Mouse (Mus musculus) CH12.LX (cell line): ENCODE results near the gene Slfn14.

Experiments used
- BHLHE40 ChIP-seq: IDR thresholded peaks from 2 replicates; pipeline ENCODE4 v1.6.1; 2011; ENCODE audit warnings: mild to moderate bottlenecking, low read depth, low read length, improper control_type of control experiment
- CHD2 ChIP-seq: IDR thresholded peaks from 2 replicates; pipeline ENCODE4 v1.6.1; 2011; ENCODE audit warnings: low read length, improper control_type of control experiment
- CTCF ChIP-seq, 2 experiments: IDR thresholded peaks in 1 of 2; conservative IDR thresholded peaks in 1 of 2; 2 replicates each; pipeline ENCODE4 v1.5.1; 2011 to 2012; ENCODE audit warnings: low read depth in 2 of 2, low read length in 2 of 2, improper control_type of control experiment in 1 of 2, inconsistent platforms in 1 of 2, mild to moderate bottlenecking in 1 of 2, moderate library complexity in 1 of 2
- E2F4 ChIP-seq: IDR thresholded peaks from 2 replicates; pipeline ENCODE4 v1.6.1; 2011; ENCODE audit warnings: low read depth, low read length, improper control_type of control experiment; ENCODE audit not compliant: insufficient replicate concordance
- ETS1 ChIP-seq: conservative IDR thresholded peaks from 2 replicates; pipeline ENCODE4 v1.6.1; 2012; ENCODE audit warnings: low read depth, mild to moderate bottlenecking, inconsistent platforms, low read length, improper control_type of control experiment, moderate library complexity
- POLR2A ChIP-seq: IDR thresholded peaks from 2 replicates; pipeline ENCODE4 v1.6.1; 2011; ENCODE audit warnings: low read depth, mild to moderate bottlenecking, improper control_type of control experiment, low read length
- POLR2AphosphoS2 ChIP-seq: IDR thresholded peaks from 2 replicates; pipeline ENCODE4 v1.6.1; 2011; ENCODE audit warnings: low read depth, low read length, improper control_type of control experiment
- RCOR1 ChIP-seq: conservative IDR thresholded peaks from 2 replicates; pipeline ENCODE4 v1.6.1; 2012; ENCODE audit warnings: low read depth, mild to moderate bottlenecking, inconsistent platforms, low read length, improper control_type of control experiment
- SMC3 ChIP-seq: IDR thresholded peaks from 2 replicates; pipeline ENCODE4 v1.6.1; 2011; ENCODE audit warnings: low read depth, low read length, improper control_type of control experiment
- TCF12 ChIP-seq: IDR thresholded peaks from 2 replicates; pipeline ENCODE4 v1.6.1; 2014; ENCODE audit warnings: low read depth, mild to moderate bottlenecking, inconsistent platforms, low read length, improper control_type of control experiment

- TF ChIP-seq CTCF (conservative IDR thresholded peaks at IDR 0.05 in 1 of 2, IDR thresholded peaks at IDR 0.05 in 1 of 2; ENCODE audit: low read depth in 2 of 2, low read length in 2 of 2) (no peak), POLR2A (0 out of 2 replicates have a peak, but pooled peaks have one; percentile 27), CHD2 (no peak), POLR2AphosphoS2 (peak; percentile 68; the same call in 1 of the 2 replicates), SMC3 (no peak), ETS1 (no peak), BHLHE40 (no peak), RCOR1 (no peak), TCF12 (no peak), E2F4 (no peak)
Observed at GRCm38 (mm10) chr11:83225371-83225960, 61.1 kb downstream of the Slfn14 start.
